Comparison of ENCODE assay signal across 12 mouse cellular contexts in the genomic region with DNA sequence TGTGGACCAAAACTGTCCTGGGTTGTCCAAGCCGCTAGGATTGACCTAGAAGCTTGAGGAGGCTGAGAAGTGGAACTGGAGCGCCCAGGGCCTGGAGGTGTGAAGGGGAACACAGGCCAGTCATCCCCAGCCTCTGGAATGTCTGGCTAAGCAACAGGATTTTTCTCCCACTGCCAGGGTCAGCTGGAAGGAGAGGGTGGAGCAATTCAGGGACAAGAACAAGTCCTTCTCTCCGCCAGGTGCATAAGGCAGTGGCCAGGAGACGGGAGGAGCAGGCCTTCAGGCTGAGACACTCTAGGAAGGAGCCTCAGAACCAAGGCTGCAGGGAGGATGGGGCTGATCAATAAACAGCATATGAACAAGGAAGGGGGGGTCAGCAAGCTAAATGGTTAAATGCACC. TPM values are rescaled to one million over a fixed set of nuclear protein-coding genes. Genes with fewer than 3 reads are reported as not detected.
DNase-seq lines count a peak whose midpoint lies in the region; ATAC-seq and TF ChIP-seq lines count a peak whose summit lies in the region.
"Had no signal": no experiment of that assay in that cellular context is flagged by ENCODE, and none has a peak within 500 bp of the region (broad histone marks: within the 10 kb centered on the region; RNA-seq: fewer than 3 reads in every experiment).

No protein-coding gene starts in this region.

- 76% methylated on average over 4 of the region's 4 CpGs for WGBS in kidney, postnatal 0 days
- WGBS in kidney, embryonic 16.5 days: 76% methylated on average over 4 of the region's 4 CpGs
- 95% methylated on average over 4 of the region's 4 CpGs for WGBS in thymus, adult 2 months
- 77% methylated on average over 4 of the region's 4 CpGs for WGBS in liver, embryonic 13.5 days (ENCODE audit: insufficient replicate concordance)

- H3K9me3 ChIP-seq in kidney, postnatal 0 days (replicated peaks; ENCODE audit: low read length): no peaks in the 10 kb centered on the region
- H3K9me3 ChIP-seq in kidney, embryonic 16.5 days (ENCODE audit: low read length): no peaks in the 10 kb centered on the region
- no peaks in the 10 kb centered on the region for H3K9me3 ChIP-seq in liver, embryonic 13.5 days (replicated peaks)

- no peaks in the 10 kb centered on the region for H3K27me3 ChIP-seq in kidney, postnatal 0 days (ENCODE audit: insufficient read depth, low read length)
- no peaks in the 10 kb centered on the region for H3K27me3 ChIP-seq in kidney, embryonic 16.5 days (ENCODE audit: insufficient read depth, low read length)
- no peaks in the 10 kb centered on the region for H3K27me3 ChIP-seq in thymus, adult 2 months (ENCODE audit: control insufficient read depth, insufficient read depth, low read length)
- no peaks in the 10 kb centered on the region for H3K27me3 ChIP-seq in liver, embryonic 13.5 days

- H3K9ac ChIP-seq in kidney, postnatal 0 days (ENCODE audit: low read depth, low read length): no peak overlapping the region
- no peak overlapping the region for H3K9ac ChIP-seq in kidney, embryonic 16.5 days (replicated peaks; ENCODE audit: low read length)
- H3K9ac ChIP-seq in liver, embryonic 13.5 days: peak overlapping the region; percentile 99

- no peak for TF ChIP-seq POLR2A in thymus, adult 2 months (IDR thresholded peaks at IDR 0.05; ENCODE audit: control insufficient read depth, extremely low read depth, insufficient read depth, low read length, poor library complexity)

- no peak for TF ChIP-seq CTCF in kidney, postnatal 0 days (IDR thresholded peaks at IDR 0.05; ENCODE audit: low read depth)
- TF ChIP-seq CTCF in thymus, adult 2 months (IDR thresholded peaks at IDR 0.05; ENCODE audit: borderline replicate concordance, control insufficient read depth, extremely low read depth, insufficient read depth, low read length, poor library complexity): no peak

- no peaks in the 10 kb centered on the region for H3K36me3 ChIP-seq in kidney, postnatal 0 days (ENCODE audit: insufficient read depth, low read length)
- no peaks in the 10 kb centered on the region for H3K36me3 ChIP-seq in kidney, embryonic 16.5 days (ENCODE audit: insufficient read depth, low read length)
- H3K36me3 ChIP-seq in thymus, adult 2 months (ENCODE audit: control insufficient read depth, insufficient read depth, low read length): no peaks in the 10 kb centered on the region
- peaks cover 4% of the 10 kb centered on the region for H3K36me3 ChIP-seq in liver, embryonic 13.5 days

- H3K27ac ChIP-seq in kidney, postnatal 0 days: no peak overlapping the region
- no peak overlapping the region for H3K27ac ChIP-seq in kidney, embryonic 16.5 days (ENCODE audit: low read length)
- H3K27ac ChIP-seq in thymus, adult 2 months (ENCODE audit: control insufficient read depth, insufficient read depth, low read length): no peak overlapping the region
- peak overlapping the region; percentile 97 for H3K27ac ChIP-seq in liver, embryonic 13.5 days

- 0 out of 2 replicates have a peak overlapping the region, but pooled peaks have one; percentile 13 for H3K4me2 ChIP-seq in kidney, postnatal 0 days (ENCODE audit: low read length)
- no peak overlapping the region for H3K4me2 ChIP-seq in kidney, embryonic 16.5 days (replicated peaks; ENCODE audit: low read depth, low read length)
- H3K4me2 ChIP-seq in liver, embryonic 13.5 days: peak overlapping the region; percentile 96; the same call in 1 of the 2 replicates

- peaks cover 38% of the 10 kb centered on the region for H3K4me1 ChIP-seq in kidney, postnatal 0 days (replicated peaks; ENCODE audit: insufficient read depth, low read length)
- H3K4me1 ChIP-seq in kidney, embryonic 16.5 days (ENCODE audit: insufficient read depth, low read length): peaks cover 53% of the 10 kb centered on the region
- peaks cover 26% of the 10 kb centered on the region for H3K4me1 ChIP-seq in thymus, adult 2 months (replicated peaks; ENCODE audit: control insufficient read depth, insufficient read depth, low read length)
- peaks cover 89% of the 10 kb centered on the region for H3K4me1 ChIP-seq in liver, embryonic 13.5 days (replicated peaks)

- no peak overlapping the region for H3K4me3 ChIP-seq in kidney, postnatal 0 days (replicated peaks; ENCODE audit: low read depth, low read length)
- H3K4me3 ChIP-seq in kidney, embryonic 16.5 days (ENCODE audit: low read length): no peak overlapping the region
- H3K4me3 ChIP-seq in thymus, adult 2 months (ENCODE audit: control insufficient read depth, insufficient read depth, low read length): no peak overlapping the region
- H3K4me3 ChIP-seq in liver, embryonic 13.5 days (replicated peaks): no peak overlapping the region

- no peak for ATAC-seq in kidney, postnatal 0 days (replicated peaks; ENCODE audit: low FRiP score, low read depth)
- no peak for ATAC-seq in kidney, embryonic 16.5 days (ENCODE audit: low FRiP score, low TSS enrichment)
- no peak for ATAC-seq in liver, embryonic 13.5 days (ENCODE audit: low read depth)
- ATAC-seq in megakaryocyte progenitor cell, adult 5-6 weeks (replicated peaks; ENCODE audit: poor library complexity): no peak

- no peak for DNase-seq in kidney, postnatal 0 days (ENCODE audit: low spot score)
- DNase-seq in thymus, postnatal 4 days: peak; percentile 12
- no peak for DNase-seq in thymus, adult 2 months
- no peak for DNase-seq in liver, embryonic 13.5 days
- no peak for DNase-seq in adrenal gland, postnatal 36 days
- DNase-seq in adrenal gland, adult 8-10 months: no peak
- DNase-seq: cerebellum, postnatal 14 days; gastrocnemius, postnatal 36 days; spleen, adult 18-20 months; thymus, adult 18-20 months had no signal

RNA-seq across cellular contexts. Expression of gene Arrb1, which starts 3.2 kb away (rescaled TPM):
- 6.6 and 7.6 TPM in 2 replicates for polyA plus RNA-seq in kidney, postnatal 0 days (2015; fragmentation: Nextera tagmentation; extraction: Ambion mirVana)
- polyA plus RNA-seq in kidney, embryonic 16.5 days (2015; fragmentation: Nextera tagmentation; extraction: Ambion mirVana): 11.2 and 11.4 TPM in 2 replicates
- 26.3 and 29.6 TPM in 2 replicates for polyA plus RNA-seq in thymus, adult 2 months (2012; rRNA removed)
- 96.5 and 121 TPM in 2 replicates for polyA plus RNA-seq in liver, embryonic 13.5 days (2015; fragmentation: Nextera tagmentation; extraction: Ambion mirVana)
- total RNA-seq in adrenal gland, postnatal 36 days (2021): 10 to 100 TPM; 41.1 to 51.0 TPM
- total RNA-seq in megakaryocyte progenitor cell, adult 5-6 weeks (2015): 23.5 and 24.1 TPM in 2 replicates
- total RNA-seq in megakaryocyte progenitor cell, adult 5-6 weeks (2017): 48.2 and 49.2 TPM in 2 replicates
- total RNA-seq in adrenal gland, adult 8-10 months (2022): 10 to 100 TPM; 59.8 to 82.0 (median 64.7) TPM

RNA-seq across cellular contexts. Expression of gene Rps3, which starts 54.9 kb away (rescaled TPM):
- polyA plus RNA-seq in kidney, postnatal 0 days (2015; fragmentation: Nextera tagmentation; extraction: Ambion mirVana): 873 and 942 TPM in 2 replicates
- polyA plus RNA-seq in kidney, embryonic 16.5 days (2015; fragmentation: Nextera tagmentation; extraction: Ambion mirVana): 746 and 752 TPM in 2 replicates
- polyA plus RNA-seq in thymus, adult 2 months (2012; rRNA removed): 483 and 566 TPM in 2 replicates
- 741 and 746 TPM in 2 replicates for polyA plus RNA-seq in liver, embryonic 13.5 days (2015; fragmentation: Nextera tagmentation; extraction: Ambion mirVana)
- total RNA-seq in adrenal gland, postnatal 36 days (2021): 100 to 1,000 TPM; 549 to 598 TPM
- total RNA-seq in megakaryocyte progenitor cell, adult 5-6 weeks (2015): 1,629 and 1,793 TPM in 2 replicates
- total RNA-seq in megakaryocyte progenitor cell, adult 5-6 weeks (2017): 2,248 and 2,565 TPM in 2 replicates
- 100 to 1,000 TPM; 533 to 601 (median 565) TPM for total RNA-seq in adrenal gland, adult 8-10 months (2022)
